Mouse (Mus musculus) embryonic fibroblast, embryonic 13.5 days (primary cell): ENCODE measurements around the gene Thg1l.

Experiments used
- CTCF ChIP-seq: IDR thresholded peaks from 2 replicates; pipeline ENCODE4 v1.5.1; 2011; ENCODE audit warnings: mild to moderate bottlenecking, control low read depth, low read length, moderate library complexity, borderline replicate concordance; ENCODE audit not compliant: insufficient read depth
- POLR2A ChIP-seq: IDR thresholded peaks from 2 replicates; pipeline ENCODE4 v1.6.1; 2011; ENCODE audit warnings: low read depth, mild to moderate bottlenecking, control low read depth, low read length, moderate library complexity

DNA sequence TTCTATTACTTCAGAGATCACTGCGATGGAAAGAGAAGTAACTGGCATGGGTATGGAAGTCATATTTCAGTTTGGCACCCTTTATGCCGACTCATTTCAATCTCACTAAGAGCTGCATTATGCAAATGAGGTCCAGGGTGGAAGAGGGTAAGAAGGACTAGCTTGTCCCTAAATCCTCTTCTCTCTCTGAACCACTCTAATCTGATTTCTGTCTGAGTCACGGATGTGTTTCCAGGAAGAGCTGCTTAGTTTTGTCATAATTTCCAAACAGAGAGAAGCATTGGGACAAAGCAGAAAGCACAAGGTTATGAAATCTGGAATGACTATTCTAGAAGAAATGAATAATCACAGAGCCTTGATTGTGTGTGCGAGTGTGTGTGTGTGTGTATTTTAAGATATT lies 11.6 kb upstream of the Thg1l start:
- TF ChIP-seq CTCF: no peak
- TF ChIP-seq POLR2A: no peak
